Mouse (Mus musculus): ENCODE results near the gene Dtd1. TPM values are rescaled to one million over a fixed set of nuclear protein-coding genes. Genes with fewer than 3 reads are reported as not detected.

The Dtd1 gene
- polyA plus RNA-seq, 1 experiment, result 68.5 TPM

Other genes starting within 250 kb of the Dtd1 start
- 33.0 TPM in 2 replicates for gene Kat14, start 230.9 kb upstream of the Dtd1 start, polyA plus RNA-seq (2012; rRNA removed)
- gene Pet117, start 230.9 kb upstream of the Dtd1 start, polyA plus RNA-seq (2012; rRNA removed), result 0.76 and 1.8 TPM in 2 replicates
- 73.6 and 78.2 TPM in 2 replicates for gene Dzank1, start 72.5 kb upstream of the Dtd1 start, polyA plus RNA-seq (2012; rRNA removed)
- 18.6 and 21.1 TPM in 2 replicates for gene Polr3f, start 72.2 kb upstream of the Dtd1 start, polyA plus RNA-seq (2012; rRNA removed)
- 31.4 and 33.4 TPM in 2 replicates for gene Rbbp9, start 49.0 kb upstream of the Dtd1 start, polyA plus RNA-seq (2012; rRNA removed)
- 44.2 and 50.1 TPM in 2 replicates for gene Sec23b, start 43.7 kb upstream of the Dtd1 start, polyA plus RNA-seq (2012; rRNA removed)
- 64.6 and 72.2 TPM in 2 replicates for gene Smim26, start 5.8 kb upstream of the Dtd1 start, polyA plus RNA-seq (2012; rRNA removed)
- 0.16 TPM in 1 of 2 replicates, not detected in the other for gene Scp2d1, start 223.8 kb downstream of the Dtd1 start, polyA plus RNA-seq (2012; rRNA removed)

Measured in frontal cortex, adult 2 months (tissue).